Mouse (Mus musculus) adrenal gland, postnatal 36 days (tissue): ENCODE measurements around the gene Car3. TPM values are rescaled to one million over a fixed set of nuclear protein-coding genes. Genes with fewer than 3 reads are reported as not detected.
A peak's percentile ranks its signal among the peaks of the same experiment; 100 is the strongest.
"Not testable (repeated sequence)": the region's sequence is repeated elsewhere in the genome, so short reads cannot be mapped to it uniquely, and the experiment has no call there.

Source experiments
- DNase-seq, 2 experiments: peaks; one replicate each; pipeline ENCODE4 v3.0.0; 2021; ENCODE audit warnings: mixed read lengths in 1 of 2
- long read RNA-seq, 2 experiments: library from polyadenylated mRNA; stranded (forward); transcript quantifications; one replicate each; pipeline ENCODE4 v2.0.0; 2021; ENCODE audit warnings: borderline sequencing depth in 2 of 2
- total RNA-seq, 2 experiments: library from RNA; stranded (reverse); gene quantifications; 2 replicates each; pipeline ENCODE4 v1.2.3; 2021

The Car3 gene
- 1,000 to 10,000 TPM; 1,377 to 1,854 TPM for total RNA-seq
- long read RNA-seq, experiment 1, transcript Car3-202 (2 exons, 1,395 nt): minor isoform, 10 of 2,928 reads
- long read RNA-seq, experiment 1, transcript Car3-201 (7 exons, 1,679 nt): major isoform, 2,709 of 2,928 reads
- long read RNA-seq, experiment 1, partial matches to known transcripts: 149 of 2,928 reads
- long read RNA-seq, experiment 1, other reads (novel, unspliced or antisense): 60 of 2,928 reads
- long read RNA-seq, experiment 2, transcript Car3-201 (7 exons, 1,679 nt): major isoform, 947 of 1,019 reads
- long read RNA-seq, experiment 2, transcript Car3-202 (2 exons, 1,395 nt): minor isoform, 12 of 1,019 reads
- long read RNA-seq, experiment 2, partial matches to known transcripts: 43 of 1,019 reads
- long read RNA-seq, experiment 2, other reads (novel, unspliced or antisense): 16 of 1,019 reads

DNA sequence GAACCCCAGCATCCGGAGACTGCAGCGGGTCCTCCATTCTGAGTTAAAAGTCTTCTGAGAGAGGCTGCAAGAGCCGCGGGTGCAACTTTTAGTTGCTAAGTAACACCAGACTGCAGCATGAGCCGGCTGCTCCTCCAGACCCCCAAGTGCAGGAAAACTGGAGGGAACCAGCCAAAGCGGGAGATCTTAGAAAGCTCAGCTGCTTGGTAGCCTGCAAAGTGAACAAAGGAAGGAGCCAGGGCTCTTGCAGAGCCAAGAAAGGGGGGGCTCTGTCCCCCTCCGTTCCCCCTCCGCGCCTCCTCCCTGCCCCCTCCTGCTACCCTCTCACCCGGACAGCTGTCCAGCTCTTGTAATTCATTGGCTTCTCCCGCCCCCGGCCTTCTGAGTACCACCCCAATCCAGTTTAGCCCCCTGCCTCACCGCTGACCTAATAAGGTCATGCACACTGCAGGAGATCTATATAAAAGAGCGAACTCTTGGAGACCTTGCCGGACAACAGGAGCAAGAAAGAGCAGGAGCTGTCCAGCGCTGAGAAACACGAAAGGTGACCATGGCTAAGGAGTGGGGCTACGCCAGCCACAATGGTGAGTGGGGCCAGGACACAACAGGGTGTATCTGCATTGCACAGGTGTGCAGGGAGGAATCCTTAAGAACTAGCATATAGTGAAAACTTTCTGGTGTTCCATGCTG lies at the start of gene Car3:
Gene Car3 (plus strand): TSS at position 491 of the 690 bp plus-strand sequence.
- DNase-seq: peak; percentile 23 to 42

DNA sequence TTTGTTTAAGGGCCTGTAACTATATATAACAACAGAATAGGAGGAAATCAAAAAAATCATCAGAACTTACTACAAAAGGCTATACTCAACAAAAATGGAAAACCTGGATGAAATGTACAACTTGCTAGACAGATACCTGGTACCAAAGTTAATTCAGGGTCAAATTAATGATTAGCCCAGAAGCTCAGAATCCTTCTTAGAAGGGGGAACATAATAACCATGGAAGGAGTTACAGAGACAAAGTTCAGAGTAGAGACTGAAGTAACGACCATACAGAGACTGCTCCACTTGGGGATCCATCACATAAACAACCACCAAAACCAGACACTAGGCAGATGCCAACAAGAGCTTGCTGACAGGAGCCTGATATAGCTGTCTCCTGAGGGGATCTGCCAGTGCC lies 47.9 kb upstream of the Car3 start:
- DNase-seq: not testable (repeated sequence)

DNA sequence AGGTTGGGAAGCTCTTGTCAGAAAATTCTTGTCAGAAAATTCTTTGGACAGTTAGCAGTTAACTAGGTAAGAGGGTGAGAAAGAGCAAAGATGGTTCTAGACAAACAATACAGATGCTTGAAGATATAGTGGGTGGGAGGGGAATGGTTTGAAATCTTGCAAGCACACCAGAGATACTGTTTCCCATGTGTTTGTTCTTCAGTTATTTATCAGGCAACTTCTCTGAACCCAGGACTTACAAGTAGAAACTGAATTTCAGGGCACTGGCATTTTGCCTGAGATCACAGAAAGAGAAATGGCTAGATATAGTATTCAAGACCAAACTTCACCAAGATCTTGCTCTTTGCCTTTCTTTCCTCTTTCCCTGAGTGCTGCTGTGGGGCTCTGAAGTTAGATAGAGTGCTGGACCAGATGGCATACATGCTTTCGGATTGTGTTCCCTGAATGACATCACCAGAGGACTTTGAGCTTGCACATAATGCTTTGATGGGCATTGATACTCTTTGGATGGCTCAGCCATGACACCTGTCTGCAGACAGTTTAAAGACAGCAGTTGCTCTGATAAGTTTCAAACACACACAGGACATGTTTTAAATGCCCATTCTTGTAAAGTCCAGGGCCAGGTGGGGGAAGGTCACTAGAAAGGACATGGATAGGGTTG lies 43.3 kb upstream of the Car3 start:
- DNase-seq: no peak

DNA sequence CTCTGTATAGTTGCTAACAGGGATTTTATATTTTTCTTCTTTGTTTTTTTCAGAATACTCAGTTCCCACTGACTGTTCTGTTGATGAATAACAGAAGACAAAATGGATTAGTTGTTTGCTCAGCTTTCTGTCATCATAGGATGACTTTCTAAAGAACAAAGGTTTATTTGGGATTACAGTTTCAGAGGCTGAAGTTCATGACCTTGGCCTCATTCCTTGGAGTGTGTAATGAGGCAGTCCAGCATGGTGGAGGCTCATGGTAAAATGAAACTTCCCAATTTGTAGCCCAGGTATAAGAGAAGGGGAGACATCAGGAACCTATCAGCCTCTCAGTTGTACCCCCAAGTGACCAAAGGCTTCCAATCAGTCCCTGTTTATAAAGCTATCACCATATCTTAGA lies 34.4 kb upstream of the Car3 start:
- DNase-seq: no peak

DNA sequence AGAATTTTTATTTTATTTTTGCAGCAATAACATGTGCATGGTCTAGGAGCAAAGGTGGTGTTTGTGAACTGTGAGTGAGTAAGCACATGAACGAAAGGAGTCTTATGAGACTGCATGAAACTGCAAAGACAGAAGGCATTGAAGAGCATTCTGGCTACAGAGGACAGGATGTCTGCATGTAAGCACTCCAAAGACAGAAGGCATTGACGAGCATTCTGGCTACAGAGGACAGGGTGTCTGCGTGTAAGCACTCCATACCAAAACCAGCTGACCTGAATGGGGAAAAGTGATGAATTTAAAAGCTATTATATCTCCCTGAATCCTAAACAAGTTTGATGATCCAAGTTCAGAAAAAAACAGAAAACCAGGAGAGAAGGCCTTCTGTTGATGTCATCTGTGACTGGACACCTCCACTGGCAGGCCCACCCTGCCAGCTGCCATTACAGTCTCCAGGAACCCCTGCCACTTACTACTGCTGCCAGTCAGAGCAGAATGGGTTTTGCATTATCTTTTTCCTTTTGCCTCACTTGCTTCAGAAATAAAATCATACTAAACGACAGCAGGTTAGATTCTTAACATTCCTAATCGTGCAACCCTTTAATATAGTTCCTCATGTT lies 32.0 kb upstream of the Car3 start:
- no peak for DNase-seq

DNA sequence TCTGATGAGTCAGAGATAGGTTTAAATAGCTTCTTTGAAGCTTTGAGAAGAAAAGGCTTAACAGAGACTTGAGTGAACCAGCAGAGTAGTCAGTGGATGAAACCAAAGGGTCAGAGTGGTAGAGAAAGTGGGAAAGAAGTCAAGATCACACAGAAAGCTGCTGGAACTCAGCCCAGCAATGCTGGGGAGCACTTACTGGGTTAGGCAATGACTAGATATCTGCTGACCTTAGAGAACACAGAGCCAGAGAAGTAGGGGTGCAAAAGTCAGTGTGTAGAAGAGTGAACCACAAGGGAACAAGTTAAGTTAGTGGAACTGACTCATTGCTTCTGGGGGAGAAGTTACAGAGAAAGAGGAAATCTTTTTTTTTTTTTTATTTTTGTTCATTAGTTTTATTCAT lies 30.5 kb upstream of the Car3 start:
- DNase-seq: peak; percentile 28 to 44

DNA sequence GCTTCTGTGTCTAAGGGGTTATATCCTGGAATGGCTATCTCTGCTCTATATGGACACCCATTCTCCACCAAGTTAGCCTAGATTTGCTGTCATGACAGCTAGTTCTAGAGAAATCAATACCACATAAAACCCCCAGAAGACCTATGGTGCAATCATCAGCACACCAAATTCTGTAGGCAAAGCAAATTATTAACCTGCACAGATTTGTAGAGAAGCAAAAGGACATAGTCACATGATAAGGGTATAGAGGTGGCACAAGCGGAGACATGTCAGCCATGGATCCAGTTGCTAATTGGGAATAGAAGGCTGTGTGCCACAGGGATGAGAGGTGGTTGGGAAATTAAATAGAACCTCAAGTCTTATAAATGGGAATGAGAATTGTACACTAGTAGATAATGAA lies 24.4 kb upstream of the Car3 start:
- DNase-seq: no peak

DNA sequence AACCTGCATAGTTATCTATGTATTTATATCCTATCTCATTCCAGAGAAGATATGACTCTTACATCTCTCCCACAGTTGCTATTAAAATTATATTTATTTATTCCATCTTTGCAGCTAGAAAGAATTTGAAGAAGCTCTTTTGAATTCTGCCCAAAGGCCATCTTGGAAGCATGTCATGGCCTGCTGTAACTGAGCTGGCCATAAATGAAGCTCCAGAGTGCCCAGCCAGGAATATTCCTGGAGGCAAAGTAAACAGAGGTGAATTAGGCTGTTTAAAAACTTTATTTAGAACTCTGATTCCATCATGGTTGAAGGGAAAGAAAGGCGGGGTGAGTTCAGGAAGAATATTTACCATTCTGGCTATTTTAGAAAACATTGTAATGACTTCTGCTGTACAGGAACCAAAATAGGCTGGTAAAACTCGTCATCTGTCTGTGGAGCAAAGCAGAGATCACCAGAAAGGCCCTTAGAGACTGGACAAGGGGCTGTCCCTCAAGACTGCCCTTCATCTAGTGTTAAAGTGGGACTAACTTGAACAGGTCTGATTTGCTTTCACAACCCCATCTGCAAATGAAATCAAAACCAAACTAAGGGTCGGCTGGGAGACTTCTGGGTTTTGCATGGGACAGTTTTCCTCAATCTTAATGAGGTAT lies 23.7 kb upstream of the Car3 start:
- DNase-seq: no peak

DNA sequence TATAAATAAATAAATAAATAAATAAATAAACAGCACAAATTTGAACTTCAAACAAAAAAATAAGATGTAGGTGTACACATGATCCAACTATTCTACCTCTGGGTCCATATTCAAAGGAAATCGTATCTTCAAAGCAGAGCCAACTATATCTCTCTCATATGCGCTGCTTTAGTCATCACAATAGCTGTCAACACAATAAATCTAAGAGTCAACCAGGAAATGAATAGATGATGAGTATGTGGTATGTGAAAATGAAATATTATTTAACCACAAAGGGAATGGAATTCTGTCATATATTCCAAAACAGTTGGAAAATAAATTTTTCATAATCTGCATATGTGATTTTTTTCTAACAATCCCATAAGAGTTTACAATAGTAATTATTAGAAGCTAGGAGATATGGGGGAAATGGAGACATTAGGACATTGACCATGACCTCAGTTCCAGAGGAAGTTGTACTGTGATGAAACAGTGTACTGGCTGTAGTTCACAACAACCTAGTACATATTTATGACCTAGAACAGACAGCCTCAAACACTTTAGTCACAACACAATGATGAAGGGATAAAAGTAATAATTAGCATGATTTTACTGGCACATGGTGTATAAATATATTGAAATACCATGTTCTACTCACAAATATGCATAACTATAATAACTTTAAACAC lies 14.6 kb upstream of the Car3 start:
- DNase-seq: no peak

DNA sequence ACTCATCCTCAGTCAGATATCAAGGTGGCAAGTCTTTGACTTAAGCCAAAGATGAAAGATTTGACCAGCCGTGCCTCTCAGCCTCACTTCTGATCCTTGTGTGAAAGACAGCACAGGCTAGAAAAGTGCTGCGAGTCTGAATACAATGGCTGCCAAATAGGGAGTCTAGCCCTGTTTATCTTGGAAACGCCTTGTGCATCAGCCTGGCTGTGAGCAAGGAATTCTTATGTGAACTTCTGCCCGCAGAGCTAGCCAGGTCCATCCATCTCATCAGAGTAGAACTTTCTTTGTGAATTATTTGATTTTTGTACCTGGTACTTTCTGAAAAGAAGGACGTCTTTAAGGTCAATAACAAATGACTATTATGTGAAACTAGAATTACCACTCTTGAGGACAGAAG lies 9.3 kb upstream of the Car3 start:
- DNase-seq: no peak

DNA sequence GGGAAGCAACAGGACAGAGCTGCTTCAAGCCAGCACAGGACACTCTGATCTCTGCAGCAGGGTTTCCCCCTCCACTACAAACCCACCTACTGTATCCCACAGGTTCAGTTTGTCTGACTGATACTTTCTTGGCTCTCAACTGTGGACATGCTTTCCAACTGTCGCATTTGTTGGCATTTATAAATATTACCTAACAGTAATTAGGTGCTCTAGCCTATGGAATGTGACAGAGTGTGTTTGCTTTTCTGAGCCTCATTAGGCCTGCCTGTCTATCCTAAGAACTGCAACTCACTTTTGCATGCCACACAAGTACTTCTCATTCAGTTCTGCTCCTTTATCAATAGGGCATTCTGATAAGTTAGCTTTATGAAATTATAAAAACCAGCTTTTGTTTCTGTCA lies 8.9 kb upstream of the Car3 start:
- DNase-seq: no peak

DNA sequence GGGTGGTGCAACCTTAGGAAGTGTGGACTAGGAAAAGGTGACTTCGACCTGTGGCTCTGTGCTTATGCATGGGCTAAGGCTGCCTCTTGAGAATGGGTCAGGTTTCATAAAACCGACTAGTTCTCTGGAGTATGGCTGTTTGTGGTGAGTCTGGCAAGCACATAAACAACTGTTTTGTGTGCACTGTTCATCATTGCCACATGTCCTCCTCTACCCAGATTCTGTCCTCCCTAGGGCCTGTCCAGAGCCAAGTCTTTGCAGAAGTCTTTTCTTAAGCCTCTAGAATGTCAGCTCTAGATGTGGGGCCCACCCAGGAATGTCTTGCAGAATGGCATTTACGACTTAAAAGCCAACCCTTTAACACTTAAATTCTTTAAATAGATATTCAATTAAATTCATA lies 5.4 kb upstream of the Car3 start:
- no peak for DNase-seq

DNA sequence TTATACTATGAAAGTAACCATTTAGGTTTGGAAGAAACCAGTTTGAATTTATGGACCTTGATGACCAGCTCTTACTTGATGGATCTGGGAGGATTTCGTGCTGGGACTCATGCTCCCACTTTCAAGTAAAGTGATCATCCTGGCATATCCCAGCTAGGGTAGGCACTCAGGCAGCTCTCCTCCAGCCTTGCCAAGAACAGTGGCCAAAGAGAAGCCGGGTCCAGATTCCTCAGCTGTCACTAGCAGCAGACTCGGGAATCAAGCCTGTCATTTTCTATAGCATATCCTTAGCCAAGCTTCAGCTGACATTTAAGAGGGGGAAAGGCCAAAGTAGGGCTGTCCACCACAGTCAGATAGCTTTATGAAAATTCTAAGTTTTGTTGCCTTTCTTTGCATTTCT lies 3.0 kb upstream of the Car3 start:
- DNase-seq: peak; percentile 4 to 26

DNA sequence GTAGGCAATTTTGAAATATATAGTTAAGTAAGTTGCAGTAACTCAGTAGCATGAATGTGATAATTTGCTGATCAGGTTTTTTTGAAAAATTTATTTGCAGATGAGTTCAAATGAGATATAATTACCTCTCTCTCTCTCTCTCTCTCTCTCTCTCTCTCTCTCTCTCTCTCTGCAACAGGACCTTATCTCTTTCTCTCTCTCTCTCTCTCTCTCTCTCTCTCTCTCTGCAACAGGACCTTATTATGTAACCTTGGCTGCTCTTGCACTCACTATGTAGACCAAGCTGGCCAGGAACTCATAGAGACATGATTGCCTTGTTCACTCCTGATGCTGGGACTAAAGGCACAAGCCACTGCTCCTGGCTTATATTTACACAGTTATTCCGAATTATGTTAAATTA lies 2.1 kb upstream of the Car3 start:
- DNase-seq: no peak

DNA sequence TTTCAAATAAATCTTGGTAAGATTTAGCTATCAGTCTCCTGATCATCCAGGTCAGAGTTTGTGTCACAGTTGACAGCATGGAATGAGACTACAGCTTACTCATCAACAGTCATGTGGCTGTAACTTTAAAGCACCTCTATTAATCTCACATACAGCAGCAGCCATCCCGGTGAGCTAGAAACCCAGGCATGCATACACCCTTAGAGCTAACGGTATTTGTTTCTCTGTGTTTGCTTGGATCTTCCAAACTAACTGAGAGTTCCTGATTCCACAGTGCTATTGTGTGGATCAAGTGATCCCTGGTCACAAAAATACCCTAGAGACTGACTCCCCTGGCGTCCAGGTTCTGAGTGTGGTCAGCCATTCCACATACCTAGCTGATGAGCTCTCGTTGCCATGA lies 1.5 kb upstream of the Car3 start:
- DNase-seq: no peak

DNA sequence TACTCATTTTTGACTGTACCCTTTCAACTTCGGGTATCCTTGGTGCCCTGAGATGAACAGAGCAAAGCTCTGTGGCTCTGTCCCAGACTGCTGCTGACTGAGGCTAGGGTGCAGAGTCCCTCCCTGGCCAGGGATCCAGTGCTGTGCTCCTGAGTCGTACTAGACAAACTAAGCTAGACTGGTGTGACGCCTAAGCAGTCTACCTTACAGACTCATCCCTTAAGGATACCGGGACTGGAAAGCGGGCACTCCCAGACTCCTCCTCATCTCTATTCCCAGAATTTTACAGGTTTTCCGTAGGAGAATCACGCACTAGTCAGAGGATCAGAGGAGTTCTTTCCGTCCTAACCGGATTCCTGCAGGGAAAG lies 674 bp upstream of the Car3 start:
- no peak for DNase-seq

DNA sequence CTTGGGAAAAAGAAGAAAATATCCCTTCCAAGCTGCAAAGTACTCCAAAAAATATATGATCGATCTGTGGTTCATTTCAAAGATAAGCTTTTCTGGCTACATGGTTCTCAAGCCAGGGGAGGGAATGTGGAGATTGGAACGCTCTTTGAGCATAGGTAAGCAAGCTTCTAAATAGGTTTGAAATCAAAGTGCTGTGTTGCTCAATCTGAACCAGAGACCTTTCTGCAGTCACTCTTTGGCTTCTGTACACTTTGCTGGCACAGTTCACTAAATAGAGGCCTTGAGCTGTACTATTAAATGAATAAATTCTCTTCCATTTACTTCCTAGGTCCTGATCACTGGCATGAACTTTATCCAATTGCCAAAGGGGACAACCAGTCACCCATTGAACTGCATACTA lies 610 bp downstream of the Car3 start:
- peak in 1 of 2 experiments; percentile 37 for DNase-seq

DNA sequence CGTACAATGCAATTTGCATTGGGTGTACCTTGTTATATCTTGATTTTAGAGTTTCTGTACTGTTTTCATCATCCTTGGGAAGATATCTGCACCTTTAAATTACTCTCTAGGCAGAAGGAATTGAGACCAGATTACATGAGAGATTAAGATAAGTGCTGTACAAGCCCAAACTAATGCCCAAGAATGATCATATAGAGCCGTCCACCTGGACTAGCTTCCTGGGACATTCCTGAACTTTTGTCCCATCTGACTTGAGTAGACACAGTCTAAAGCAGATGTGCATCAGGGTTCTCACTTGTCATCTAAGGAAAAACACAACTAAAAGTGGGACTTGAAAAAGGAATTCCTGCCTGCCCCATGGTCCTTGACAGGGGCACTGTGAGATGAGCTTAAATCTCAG lies 2.6 kb downstream of the Car3 start:
- no peak for DNase-seq

DNA sequence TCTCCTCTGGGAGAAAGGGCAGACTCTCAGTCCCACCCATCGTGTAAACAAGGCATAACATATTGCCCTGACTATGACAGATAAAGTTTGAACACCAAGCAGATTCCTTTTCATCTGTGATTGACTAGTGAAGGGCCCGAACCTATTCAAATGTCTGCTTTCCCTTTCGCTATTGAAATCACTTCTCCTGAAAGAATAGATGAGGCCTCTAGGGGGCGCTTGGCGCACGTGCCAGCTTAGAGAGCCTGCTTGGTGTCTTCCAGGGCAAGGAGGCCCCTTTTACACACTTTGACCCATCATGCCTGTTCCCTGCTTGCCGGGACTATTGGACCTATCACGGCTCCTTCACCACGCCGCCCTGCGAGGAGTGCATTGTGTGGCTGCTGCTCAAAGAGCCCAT lies 6.5 kb downstream of the Car3 start:
- peak; percentile 78 to 80 for DNase-seq

DNA sequence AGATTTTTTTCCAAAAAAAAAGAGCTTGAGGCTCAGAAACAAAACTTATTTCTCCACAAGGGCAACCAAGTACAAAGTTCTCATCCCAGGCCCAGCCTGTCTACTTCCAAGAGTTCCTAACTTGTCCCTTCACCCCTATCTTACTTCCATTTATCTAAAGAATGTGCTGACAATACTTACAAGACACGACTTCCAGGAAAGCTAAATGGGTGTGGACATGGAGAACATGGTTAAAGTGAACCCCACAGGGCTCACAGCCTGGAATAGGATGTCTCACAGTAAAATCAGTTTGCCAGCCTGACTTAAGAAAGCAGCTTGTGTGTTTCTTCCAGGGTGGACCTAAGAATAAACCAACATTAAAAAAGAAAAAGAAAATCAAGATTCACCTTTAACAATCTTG lies 7.2 kb downstream of the Car3 start:
- no peak for DNase-seq

DNA sequence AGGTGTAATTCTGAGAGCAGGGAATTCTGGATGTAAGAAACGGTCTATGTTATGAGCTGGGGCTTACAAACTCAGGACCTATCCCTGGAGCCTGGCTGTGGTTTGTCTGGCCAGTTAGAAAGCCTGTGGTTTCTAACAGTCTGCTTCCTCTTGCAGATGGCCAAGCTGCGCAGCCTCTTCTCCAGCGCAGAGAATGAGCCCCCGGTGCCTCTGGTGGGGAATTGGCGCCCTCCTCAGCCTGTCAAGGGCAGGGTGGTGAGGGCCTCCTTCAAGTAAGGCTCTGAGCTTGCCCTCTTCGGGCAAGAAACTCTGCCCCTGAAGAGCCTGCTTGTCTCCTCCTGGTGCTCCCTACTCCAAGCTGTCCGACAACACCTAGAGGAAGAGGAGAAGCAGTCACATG lies 8.1 kb downstream of the Car3 start:
- DNase-seq: no peak
